Mouse (Mus musculus): Measurements from ENCODE around the gene Pkmyt1. TPM values are rescaled to one million over a fixed set of nuclear protein-coding genes. Genes with fewer than 3 reads are reported as not detected.

The Pkmyt1 gene
- total and polyA plus RNA-seq, 2 experiments from 2014 or later, result 9.0 to 18.2 TPM

GRCm38 (mm10) chr17:23777141-23777540 lies 51.0 kb downstream of the Pkmyt1 start:
- 74% methylated on average over 2 of the region's 2 CpGs for WGBS

GRCm38 (mm10) chr17:23778447-23778846 lies 52.3 kb downstream of the Pkmyt1 start:
- Histone ChIP-seq H3K4me1 (ENCODE audit: control insufficient read depth, insufficient read depth) (no peaks in the 10 kb centered on the region), H3K4me2 (ENCODE audit: low read depth, low read length) (no peak overlapping the region), H3K27ac (ENCODE audit: low read depth) (no peak overlapping the region), H3K36me3 (replicated peaks; ENCODE audit: control insufficient read depth, insufficient read depth, low read length) (no peaks in the 10 kb centered on the region), H3K27me3 (ENCODE audit: control insufficient read depth, insufficient read depth, low read length) (no peaks in the 10 kb centered on the region), H3K9me3 (replicated peaks; ENCODE audit: control insufficient read depth, low read length) (no peaks in the 10 kb centered on the region), H3K9ac (replicated peaks; ENCODE audit: low read depth, low read length) (no peak overlapping the region), H3K4me3 (ENCODE audit: low read depth, low read length) (no peak overlapping the region)
- no peak for TF ChIP-seq EP300 (IDR thresholded peaks at IDR 0.05; ENCODE audit: low read depth)
- DNase-seq (ENCODE audit: low spot score), result no peak
- 39% methylated on average over 2 of the region's 2 CpGs for WGBS
- ATAC-seq (ENCODE audit: insufficient read depth, low read depth), result no peak

More at GRCm38 (mm10) chr17:23777141-23777540, 51.0 kb downstream of the Pkmyt1 start:
- DNase-seq (ENCODE audit: low spot score) (no peak), ATAC-seq (ENCODE audit: insufficient read depth, low read depth) (no peak)
- TF ChIP-seq CTCF (IDR thresholded peaks at IDR 0.05; ENCODE audit: low read depth), result no peak
- Histone ChIP-seq H3K27ac (ENCODE audit: low read depth) (no peak overlapping the region), H3K9me3 (replicated peaks; ENCODE audit: control insufficient read depth, low read length) (no peaks in the 10 kb centered on the region), H3K27me3 (ENCODE audit: control insufficient read depth, insufficient read depth, low read length) (no peaks in the 10 kb centered on the region), H3K4me2 (ENCODE audit: low read depth, low read length) (no peak overlapping the region), H3K9ac (replicated peaks; ENCODE audit: low read depth, low read length) (no peak overlapping the region), H3K36me3 (replicated peaks; ENCODE audit: control insufficient read depth, insufficient read depth, low read length) (no peaks in the 10 kb centered on the region), H3K4me1 (ENCODE audit: control insufficient read depth, insufficient read depth) (no peaks in the 10 kb centered on the region), H3K4me3 (ENCODE audit: low read depth, low read length) (no peak overlapping the region)

- H3K4me3 ChIP-seq (ENCODE audit: low read depth, low read length), result no peak overlapping the region
- H3K9ac ChIP-seq (replicated peaks; ENCODE audit: low read depth, low read length), result no peak overlapping the region
- ATAC-seq (ENCODE audit: insufficient read depth, low read depth) (no peak), DNase-seq (ENCODE audit: low spot score) (no peak)
- peaks cover 12% of the 10 kb centered on the region; the same call in 1 of the 2 replicates for H3K4me1 ChIP-seq (ENCODE audit: control insufficient read depth, insufficient read depth)
- TF ChIP-seq EP300 (IDR thresholded peaks at IDR 0.05; ENCODE audit: low read depth) (no peak), CTCF (IDR thresholded peaks at IDR 0.05; ENCODE audit: low read depth) (no peak)
- no peak overlapping the region for H3K27ac ChIP-seq (ENCODE audit: low read depth)
- no peaks in the 10 kb centered on the region for H3K27me3 ChIP-seq (ENCODE audit: control insufficient read depth, insufficient read depth, low read length)
- H3K4me2 ChIP-seq (ENCODE audit: low read depth, low read length), result no peak overlapping the region
- no peaks in the 10 kb centered on the region for H3K9me3 ChIP-seq (replicated peaks; ENCODE audit: control insufficient read depth, low read length)
- H3K36me3 ChIP-seq (replicated peaks; ENCODE audit: control insufficient read depth, insufficient read depth, low read length), result no peaks in the 10 kb centered on the region
Measured at GRCm38 (mm10) chr17:23783352-23783751, 57.2 kb downstream of the Pkmyt1 start.

GRCm38 (mm10) chr17:23785561-23786471 lies 59.7 kb downstream of the Pkmyt1 start, which contains the start of gene Flywch2:
Flywch2 (minus strand) TSS chr17:23786081.
- 5% methylated on average over 43 of the region's 43 CpGs for WGBS
- Histone ChIP-seq H3K4me2 (ENCODE audit: low read depth, low read length) (peak within 1 kb of the TSS; percentile 77), H3K4me3 (ENCODE audit: low read depth, low read length) (peak within 1 kb of the TSS; percentile 47), H3K27ac (ENCODE audit: low read depth) (no peak within 1 kb of the TSS), H3K9me3 (replicated peaks; ENCODE audit: control insufficient read depth, low read length) (no peaks in the 10 kb centered on the region), H3K27me3 (ENCODE audit: control insufficient read depth, insufficient read depth, low read length) (no peaks in the 10 kb centered on the region), H3K36me3 (replicated peaks; ENCODE audit: control insufficient read depth, insufficient read depth, low read length) (no peaks in the 10 kb centered on the region), H3K4me1 (ENCODE audit: control insufficient read depth, insufficient read depth) (peaks cover 24% of the 10 kb centered on the region), H3K9ac (replicated peaks; ENCODE audit: low read depth, low read length) (peak within 1 kb of the TSS; percentile 32; the same call in 1 of the 2 replicates)
- ATAC-seq (ENCODE audit: insufficient read depth, low read depth), result peak; percentile 33; the same call in 1 of the 2 replicates
- peak; percentile 62 for DNase-seq (ENCODE audit: low spot score)
- TF ChIP-seq EP300 (IDR thresholded peaks at IDR 0.05; ENCODE audit: low read depth), result no peak
- TF ChIP-seq CTCF (IDR thresholded peaks at IDR 0.05; ENCODE audit: low read depth), result no peak

Other genes starting within 250 kb of the Pkmyt1 start
- gene Vmn2r117, start 246.6 kb upstream of the Pkmyt1 start, total RNA-seq (2014; rRNA removed; ENCODE audit: low replicate concordance), result not detected in 2 replicates
- not detected in 2 replicates for gene Vmn2r117, start 246.6 kb upstream of the Pkmyt1 start, polyA plus RNA-seq (2015; fragmentation: Nextera tagmentation; extraction: Ambion mirVana)
- gene Zfp213, start 162.1 kb upstream of the Pkmyt1 start, total RNA-seq (2014; rRNA removed; ENCODE audit: low replicate concordance), result 12.6 and 21.4 TPM in 2 replicates
- gene Zfp213, start 162.1 kb upstream of the Pkmyt1 start, polyA plus RNA-seq (2015; fragmentation: Nextera tagmentation; extraction: Ambion mirVana), result 9.6 and 9.8 TPM in 2 replicates
- gene Zfp13, start 126.8 kb upstream of the Pkmyt1 start, total RNA-seq (2014; rRNA removed; ENCODE audit: low replicate concordance), result 17.9 and 18.5 TPM in 2 replicates
- 5.3 and 6.4 TPM in 2 replicates for gene Zfp13, start 126.8 kb upstream of the Pkmyt1 start, polyA plus RNA-seq (2015; fragmentation: Nextera tagmentation; extraction: Ambion mirVana)
- gene Zscan10, start 125.5 kb upstream of the Pkmyt1 start, total RNA-seq (2014; rRNA removed; ENCODE audit: low replicate concordance), result not detected in 2 replicates
- gene Zscan10, start 125.5 kb upstream of the Pkmyt1 start, polyA plus RNA-seq (2015; fragmentation: Nextera tagmentation; extraction: Ambion mirVana), result not detected in 2 replicates
- 0.19 and 0.88 TPM in 2 replicates for gene Mmp25, start 81.1 kb upstream of the Pkmyt1 start, total RNA-seq (2014; rRNA removed; ENCODE audit: low replicate concordance)
- gene Mmp25, start 81.1 kb upstream of the Pkmyt1 start, polyA plus RNA-seq (2015; fragmentation: Nextera tagmentation; extraction: Ambion mirVana), result 0.15 and 0.25 TPM in 2 replicates
- gene Bicdl2, start 65.8 kb upstream of the Pkmyt1 start, total RNA-seq (2014; rRNA removed; ENCODE audit: low replicate concordance), result not detected in 2 replicates
- 0.05 and 0.10 TPM in 2 replicates for gene Bicdl2, start 65.8 kb upstream of the Pkmyt1 start, polyA plus RNA-seq (2015; fragmentation: Nextera tagmentation; extraction: Ambion mirVana)
- 214 and 322 TPM in 2 replicates for gene Hcfc1r1, start 52.7 kb upstream of the Pkmyt1 start, total RNA-seq (2014; rRNA removed; ENCODE audit: low replicate concordance)
- gene Hcfc1r1, start 52.7 kb upstream of the Pkmyt1 start, polyA plus RNA-seq (2015; fragmentation: Nextera tagmentation; extraction: Ambion mirVana), result 328 and 348 TPM in 2 replicates
- 22.4 and 35.2 TPM in 2 replicates for gene Thoc6, start 52.5 kb upstream of the Pkmyt1 start, total RNA-seq (2014; rRNA removed; ENCODE audit: low replicate concordance)
- 22.1 and 23.2 TPM in 2 replicates for gene Thoc6, start 52.5 kb upstream of the Pkmyt1 start, polyA plus RNA-seq (2015; fragmentation: Nextera tagmentation; extraction: Ambion mirVana)
- gene Tnfrsf12a, start 48.9 kb upstream of the Pkmyt1 start, total RNA-seq (2014; rRNA removed; ENCODE audit: low replicate concordance), result 275 and 286 TPM in 2 replicates
- 121 and 160 TPM in 2 replicates for gene Tnfrsf12a, start 48.9 kb upstream of the Pkmyt1 start, polyA plus RNA-seq (2015; fragmentation: Nextera tagmentation; extraction: Ambion mirVana)
- not detected in 2 replicates for gene Cldn6, start 47.1 kb upstream of the Pkmyt1 start, total RNA-seq (2014; rRNA removed; ENCODE audit: low replicate concordance)
- not detected in 2 replicates for gene Cldn6, start 47.1 kb upstream of the Pkmyt1 start, polyA plus RNA-seq (2015; fragmentation: Nextera tagmentation; extraction: Ambion mirVana)
- not detected in 2 replicates for gene Cldn9, start 42.3 kb upstream of the Pkmyt1 start, total RNA-seq (2014; rRNA removed; ENCODE audit: low replicate concordance)
- gene Cldn9, start 42.3 kb upstream of the Pkmyt1 start, polyA plus RNA-seq (2015; fragmentation: Nextera tagmentation; extraction: Ambion mirVana), result not detected in 2 replicates
- not detected in 2 replicates for gene 1520401A03Rik, start 3.6 kb upstream of the Pkmyt1 start, total RNA-seq (2014; rRNA removed; ENCODE audit: low replicate concordance)
- not detected in 2 replicates for gene 1520401A03Rik, start 3.6 kb upstream of the Pkmyt1 start, polyA plus RNA-seq (2015; fragmentation: Nextera tagmentation; extraction: Ambion mirVana)
- gene Paqr4, start 14.5 kb downstream of the Pkmyt1 start, total RNA-seq (2014; rRNA removed; ENCODE audit: low replicate concordance), result 21.7 and 28.7 TPM in 2 replicates
- gene Paqr4, start 14.5 kb downstream of the Pkmyt1 start, polyA plus RNA-seq (2015; fragmentation: Nextera tagmentation; extraction: Ambion mirVana), result 13.6 and 15.8 TPM in 2 replicates
- 0.97 TPM in 1 of 2 replicates, not detected in the other for gene Kremen2, start 19.5 kb downstream of the Pkmyt1 start, total RNA-seq (2014; rRNA removed; ENCODE audit: low replicate concordance)
- not detected in 2 replicates for gene Kremen2, start 19.5 kb downstream of the Pkmyt1 start, polyA plus RNA-seq (2015; fragmentation: Nextera tagmentation; extraction: Ambion mirVana)
- 54.5 and 72.2 TPM in 2 replicates for gene Flywch1, start 45.3 kb downstream of the Pkmyt1 start, total RNA-seq (2014; rRNA removed; ENCODE audit: low replicate concordance)
- gene Flywch1, start 45.3 kb downstream of the Pkmyt1 start, polyA plus RNA-seq (2015; fragmentation: Nextera tagmentation; extraction: Ambion mirVana), result 32.4 and 34.8 TPM in 2 replicates
- gene Flywch2, start 59.7 kb downstream of the Pkmyt1 start, total RNA-seq (2014; rRNA removed; ENCODE audit: low replicate concordance), result 3.8 TPM in 1 of 2 replicates, not detected in the other
- gene Flywch2, start 59.7 kb downstream of the Pkmyt1 start, polyA plus RNA-seq (2015; fragmentation: Nextera tagmentation; extraction: Ambion mirVana), result 4.5 and 4.9 TPM in 2 replicates
- 72.8 and 85.9 TPM in 2 replicates for gene Srrm2, start 64.2 kb downstream of the Pkmyt1 start, total RNA-seq (2014; rRNA removed; ENCODE audit: low replicate concordance)
- 184 and 196 TPM in 2 replicates for gene Srrm2, start 64.2 kb downstream of the Pkmyt1 start, polyA plus RNA-seq (2015; fragmentation: Nextera tagmentation; extraction: Ambion mirVana)
- 767 and 972 TPM in 2 replicates for gene Elob, start 102.8 kb downstream of the Pkmyt1 start, total RNA-seq (2014; rRNA removed; ENCODE audit: low replicate concordance)
- gene Elob, start 102.8 kb downstream of the Pkmyt1 start, polyA plus RNA-seq (2015; fragmentation: Nextera tagmentation; extraction: Ambion mirVana), result 1,036 and 1,119 TPM in 2 replicates
- not detected in 2 replicates for gene Prss33, start 109.7 kb downstream of the Pkmyt1 start, total RNA-seq (2014; rRNA removed; ENCODE audit: low replicate concordance)
- not detected in 2 replicates for gene Prss33, start 109.7 kb downstream of the Pkmyt1 start, polyA plus RNA-seq (2015; fragmentation: Nextera tagmentation; extraction: Ambion mirVana)
- gene Prss32, start 117.5 kb downstream of the Pkmyt1 start, total RNA-seq (2014; rRNA removed; ENCODE audit: low replicate concordance), result not detected in 2 replicates
- gene Prss32, start 117.5 kb downstream of the Pkmyt1 start, polyA plus RNA-seq (2015; fragmentation: Nextera tagmentation; extraction: Ambion mirVana), result not detected in 2 replicates
- not detected in 2 replicates for gene Prss41, start 117.8 kb downstream of the Pkmyt1 start, total RNA-seq (2014; rRNA removed; ENCODE audit: low replicate concordance)
- gene Prss41, start 117.8 kb downstream of the Pkmyt1 start, polyA plus RNA-seq (2015; fragmentation: Nextera tagmentation; extraction: Ambion mirVana), result not detected in 2 replicates
- gene Prss21, start 141.7 kb downstream of the Pkmyt1 start, total RNA-seq (2014; rRNA removed; ENCODE audit: low replicate concordance), result not detected in 2 replicates
- gene Prss21, start 141.7 kb downstream of the Pkmyt1 start, polyA plus RNA-seq (2015; fragmentation: Nextera tagmentation; extraction: Ambion mirVana), result not detected in 2 replicates
- gene Dcpp1, start 154.5 kb downstream of the Pkmyt1 start, total RNA-seq (2014; rRNA removed; ENCODE audit: low replicate concordance), result not detected in 2 replicates
- not detected in 2 replicates for gene Dcpp1, start 154.5 kb downstream of the Pkmyt1 start, polyA plus RNA-seq (2015; fragmentation: Nextera tagmentation; extraction: Ambion mirVana)
- gene Dcpp2, start 154.5 kb downstream of the Pkmyt1 start, total RNA-seq (2014; rRNA removed; ENCODE audit: low replicate concordance), result not detected in 2 replicates
- gene Dcpp2, start 154.5 kb downstream of the Pkmyt1 start, polyA plus RNA-seq (2015; fragmentation: Nextera tagmentation; extraction: Ambion mirVana), result not detected in 2 replicates
- not detected in 2 replicates for gene Dcpp3, start 191.1 kb downstream of the Pkmyt1 start, total RNA-seq (2014; rRNA removed; ENCODE audit: low replicate concordance)
- gene Dcpp3, start 191.1 kb downstream of the Pkmyt1 start, polyA plus RNA-seq (2015; fragmentation: Nextera tagmentation; extraction: Ambion mirVana), result not detected in 2 replicates
- not detected in 2 replicates for gene Sbp, start 215.3 kb downstream of the Pkmyt1 start, total RNA-seq (2014; rRNA removed; ENCODE audit: low replicate concordance)
- gene Sbp, start 215.3 kb downstream of the Pkmyt1 start, polyA plus RNA-seq (2015; fragmentation: Nextera tagmentation; extraction: Ambion mirVana), result not detected in 2 replicates
- not detected in 2 replicates for gene Sbpl, start 228.9 kb downstream of the Pkmyt1 start, total RNA-seq (2014; rRNA removed; ENCODE audit: low replicate concordance)
- gene Sbpl, start 228.9 kb downstream of the Pkmyt1 start, polyA plus RNA-seq (2015; fragmentation: Nextera tagmentation; extraction: Ambion mirVana), result not detected in 2 replicates

All from heart, postnatal 0 days (tissue).